Mouse (Mus musculus): ENCODE data around the gene Gbgt1.

DNA sequence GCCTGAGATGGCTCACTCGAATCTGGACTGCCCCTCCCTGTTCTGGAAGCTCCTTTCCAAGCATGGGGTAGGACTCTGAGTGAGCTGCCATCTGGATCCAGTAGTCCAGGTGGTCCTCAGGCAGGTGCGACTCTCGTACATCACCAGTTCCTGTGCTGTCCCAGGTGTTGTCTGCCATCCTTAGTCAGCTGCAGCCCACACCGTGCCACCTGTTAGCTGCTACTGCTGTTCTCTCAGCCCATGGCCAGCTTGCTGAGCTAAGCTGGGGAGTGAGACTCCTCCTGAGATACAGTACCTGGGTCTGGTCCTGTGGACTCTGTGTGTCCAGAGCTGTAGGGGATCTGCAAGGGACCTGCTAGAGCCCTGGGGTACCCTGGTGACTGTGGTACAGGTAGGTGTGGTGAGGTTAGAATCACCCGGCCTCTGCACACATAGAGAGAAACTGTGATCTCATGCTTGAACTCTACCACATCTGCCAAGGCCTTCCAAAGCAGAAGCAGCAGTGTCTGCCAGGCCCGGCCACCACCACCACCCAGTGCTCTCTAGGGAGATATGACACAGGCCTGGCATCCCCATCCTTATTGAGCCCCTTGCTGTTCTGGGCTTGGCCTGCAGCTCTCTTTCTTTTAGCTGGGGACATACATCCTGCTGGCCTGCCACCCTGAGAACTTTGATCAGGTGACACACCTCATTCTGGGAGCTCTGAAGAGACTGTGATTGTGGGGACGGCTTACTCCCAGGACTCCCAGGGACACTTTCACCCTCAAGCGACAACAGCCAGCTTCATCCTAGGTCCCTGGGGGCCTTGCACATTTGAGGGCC, 41.5 kb downstream of the Gbgt1 start:
- no peak for TF ChIP-seq CTCF (IDR thresholded peaks at IDR 0.05; ENCODE audit: low read depth)
- TF ChIP-seq EP300 (optimal IDR thresholded peaks at IDR 0.05): no peak

Data from stomach, postnatal 0 days (tissue).